Mouse (Mus musculus): ENCODE measurements at regions not wholly inside any gene's neighbourhood (a gene's known extent, or its start where the extent isn't known, plus 50 kb on each side); places are given as distances from the start of the nearest gene placed in this dataset.
"Not testable (repeated sequence)": the region's sequence is repeated elsewhere in the genome, so short reads cannot be mapped to it uniquely, and the experiment has no call there.

- intact Hi-C loops (cut with DNase I), result no loop called here
- DNase-seq (ENCODE audit: low spot score in 2 of 2), result no peak
Observed at GRCm38 (mm10) chr4:22699561-22699960, 211.4 kb upstream of the Pou3f2 start.

GRCm38 (mm10) chr4:22667733-22668381 is 179.7 kb upstream of the Pou3f2 start:
- intact Hi-C loops (cut with DNase I), result no loop called here

GRCm38 (mm10) chr4:22645616-22646015 is 157.4 kb upstream of the Pou3f2 start:
- no peak for DNase-seq (ENCODE audit: low spot score in 2 of 2)
- intact Hi-C loops (cut with DNase I), result no loop called here

More at GRCm38 (mm10) chr4:22667733-22668381, 179.7 kb upstream of the Pou3f2 start:
- DNase-seq (ENCODE audit: low spot score in 2 of 2), result no peak

- intact Hi-C loops (cut with DNase I), result no loop called here
- peak; percentile 2 to 3 for DNase-seq (ENCODE audit: low spot score in 2 of 2)
Observed at GRCm38 (mm10) chr4:22608922-22609321, 120.8 kb upstream of the Pou3f2 start.

- DNase-seq (ENCODE audit: low spot score in 2 of 2); intact Hi-C loops (cut with DNase I): not testable (repeated sequence)
Observed at GRCm38 (mm10) chr4:22602164-22602563, 114.0 kb upstream of the Pou3f2 start.

- intact Hi-C loops (cut with DNase I), result no loop called here
- DNase-seq (ENCODE audit: low spot score in 2 of 2), result no peak
Observed at GRCm38 (mm10) chr4:22587162-22587561, 99.0 kb upstream of the Pou3f2 start.

GRCm38 (mm10) chr4:22565959-22566358 is 77.8 kb upstream of the Pou3f2 start:
- intact Hi-C loops (cut with DNase I), result no loop called here
- no peak for DNase-seq (ENCODE audit: low spot score in 2 of 2)

GRCm38 (mm10) chr4:22564532-22564931 is 76.4 kb upstream of the Pou3f2 start:
- intact Hi-C loops (cut with DNase I), result no loop called here
- peak; percentile 4 to 13 for DNase-seq (ENCODE audit: low spot score in 2 of 2)

Data from left cerebral cortex, postnatal 14 days (tissue).